Mouse (Mus musculus) NIH3T3 (cell line): ENCODE data around the gene Prkar1b.

Experiments
- DNase-seq: peaks from one replicate; pipeline ENCODE4 v3.0.0-alpha.2; 2012; ENCODE audit warnings: low read depth

Gene Prkar1b

GRCm38 (mm10) chr5:139110140-139110855 lies 39.5 kb downstream of the Prkar1b start:
- DNase-seq = no peak

DNA sequence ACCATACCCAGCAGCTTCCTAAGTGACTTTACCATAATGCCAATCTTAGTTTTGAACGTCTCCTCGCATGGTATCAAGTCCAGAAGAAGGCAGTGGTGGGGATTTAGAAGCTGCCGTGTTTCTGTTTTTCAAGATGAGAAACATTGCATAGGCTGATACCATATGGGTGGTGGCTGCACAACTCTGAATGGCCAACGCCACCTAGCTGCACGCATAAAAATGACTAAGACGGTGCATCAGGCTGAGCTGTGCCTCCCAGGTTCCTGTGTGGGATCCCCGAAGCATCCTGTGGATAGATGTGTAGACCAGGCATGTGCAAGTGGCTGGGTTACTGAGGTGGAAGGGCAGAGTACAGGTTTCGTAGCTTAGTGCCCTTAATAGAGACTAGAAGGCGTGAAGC lies 42.0 kb downstream of the Prkar1b start:
- DNase-seq = peak; percentile 51

- DNase-seq = no peak
Observed at GRCm38 (mm10) chr5:139101783-139102182, 48.0 kb downstream of the Prkar1b start.

DNA sequence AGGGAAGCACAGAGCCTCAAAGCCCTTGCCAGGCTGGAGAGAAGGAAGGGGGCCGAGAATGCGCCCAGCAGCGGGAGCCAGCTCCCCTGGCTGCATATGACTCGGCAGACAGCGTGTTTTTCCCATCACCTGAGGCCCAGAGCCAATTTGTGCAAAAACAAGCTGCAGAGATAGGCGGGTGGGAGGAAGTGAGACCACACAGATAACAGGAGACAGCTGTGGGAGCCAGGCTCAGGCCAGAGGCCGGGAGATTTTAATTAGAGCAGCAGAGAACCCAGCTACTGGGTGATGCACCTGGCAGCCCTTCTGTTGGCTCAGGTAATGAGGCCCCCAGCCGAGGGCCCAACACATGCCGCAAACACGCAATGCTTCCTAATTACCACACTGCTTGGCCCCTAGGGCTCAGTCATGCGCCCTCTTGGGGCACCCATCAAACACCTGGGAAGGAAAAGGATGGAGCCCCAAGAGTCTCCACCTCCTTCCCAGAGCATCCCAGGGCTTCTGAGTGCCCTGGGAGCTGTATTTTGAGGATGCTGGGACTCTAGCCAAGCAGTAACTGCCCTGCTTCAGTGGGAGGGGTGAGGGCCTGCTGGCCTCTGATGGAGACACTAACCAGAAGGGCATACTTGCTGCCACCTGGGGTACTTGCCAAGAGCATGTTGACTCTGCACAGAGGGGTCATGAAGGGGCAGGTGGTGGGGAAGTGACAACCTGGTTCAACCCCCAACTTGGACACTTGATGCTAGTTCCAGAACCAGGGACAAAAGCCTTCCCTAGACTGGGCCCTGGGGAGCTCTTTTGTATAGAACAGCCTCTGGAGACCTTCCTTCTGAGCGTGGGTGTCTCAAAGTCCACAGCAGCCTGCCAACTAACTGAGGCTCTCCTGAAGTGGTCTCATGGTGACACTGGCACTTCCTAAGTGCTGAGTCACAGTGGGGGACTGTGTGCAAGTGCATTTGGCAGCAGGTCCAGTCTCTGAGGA lies 50.5 kb downstream of the Prkar1b start:
- DNase-seq = no peak

- no peak for DNase-seq
Observed at GRCm38 (mm10) chr5:139095297-139096110, 54.3 kb downstream of the Prkar1b start.

GRCm38 (mm10) chr5:139093534-139093933 lies 56.3 kb downstream of the Prkar1b start:
- no peak for DNase-seq

GRCm38 (mm10) chr5:139091713-139092112 lies 58.1 kb downstream of the Prkar1b start:
- DNase-seq = no peak

- no peak for DNase-seq
Observed at GRCm38 (mm10) chr5:139090162-139090561, 59.6 kb downstream of the Prkar1b start.

- DNase-seq = peak; percentile 29
Observed at GRCm38 (mm10) chr5:139088173-139088572, 61.6 kb downstream of the Prkar1b start.

GRCm38 (mm10) chr5:139084831-139085519 lies 64.8 kb downstream of the Prkar1b start:
- DNase-seq = peak; percentile 63

DNA sequence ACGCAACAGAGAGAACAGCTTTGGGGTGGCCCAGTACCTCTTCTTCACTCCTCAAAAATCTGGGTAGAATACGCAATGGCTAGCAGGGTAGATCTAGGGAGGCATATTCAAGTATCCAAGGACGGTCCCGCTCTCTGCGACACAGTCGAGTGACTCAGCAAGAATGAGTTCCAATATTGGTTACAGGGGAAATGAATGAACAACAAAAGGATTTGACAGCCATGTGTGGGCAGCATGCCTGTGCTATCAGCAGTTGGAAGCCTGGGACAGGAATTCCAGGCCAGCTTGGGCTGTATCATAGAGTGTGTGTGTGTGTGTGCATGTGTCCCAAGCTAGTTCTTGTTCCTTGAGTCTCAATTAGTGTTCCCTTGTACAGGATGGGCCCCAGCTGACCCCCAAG lies 65.5 kb downstream of the Prkar1b start:
- no peak for DNase-seq

DNA sequence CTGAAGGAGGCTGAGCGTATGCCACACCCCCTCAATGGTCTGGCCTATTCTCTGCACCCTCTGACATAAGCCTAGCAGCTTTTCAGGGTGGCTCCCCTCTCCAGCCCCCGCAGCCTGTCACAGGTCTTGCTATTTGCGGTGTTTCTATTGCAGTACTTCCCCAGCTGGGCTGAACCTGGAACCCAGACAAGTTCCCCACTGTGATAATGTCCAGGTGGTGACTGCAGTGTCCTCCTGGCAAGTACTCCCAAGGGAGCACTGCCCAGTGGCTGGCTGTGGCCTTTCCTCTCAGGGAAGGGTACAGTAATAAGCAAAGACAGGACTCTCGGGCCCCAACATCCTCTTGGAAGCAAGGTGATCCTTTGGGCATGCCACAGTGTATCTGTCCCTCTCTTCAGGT lies 66.0 kb downstream of the Prkar1b start:
- DNase-seq = no peak

DNA sequence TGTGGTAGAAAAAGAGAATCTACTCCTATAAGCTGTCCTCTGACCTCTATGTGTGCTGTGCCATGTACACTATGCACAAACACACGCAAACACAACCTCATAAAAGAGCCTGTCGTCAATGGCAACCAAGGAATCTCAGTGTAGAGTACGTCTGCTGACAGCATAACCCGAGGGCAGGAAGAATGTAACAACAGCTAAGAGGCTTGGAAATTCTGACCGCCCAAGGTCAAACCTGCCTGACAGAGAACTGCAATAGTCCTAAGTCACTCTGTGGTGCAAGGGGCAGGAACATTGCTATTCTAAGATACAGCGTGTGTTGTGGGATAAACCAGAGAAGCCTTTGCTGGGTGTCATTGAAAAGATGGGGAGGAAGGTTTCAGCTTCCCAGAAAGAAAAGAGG lies 68.4 kb downstream of the Prkar1b start:
- DNase-seq = no peak

- no peak for DNase-seq
Observed at GRCm38 (mm10) chr5:139078156-139078462, 71.7 kb downstream of the Prkar1b start.

DNA sequence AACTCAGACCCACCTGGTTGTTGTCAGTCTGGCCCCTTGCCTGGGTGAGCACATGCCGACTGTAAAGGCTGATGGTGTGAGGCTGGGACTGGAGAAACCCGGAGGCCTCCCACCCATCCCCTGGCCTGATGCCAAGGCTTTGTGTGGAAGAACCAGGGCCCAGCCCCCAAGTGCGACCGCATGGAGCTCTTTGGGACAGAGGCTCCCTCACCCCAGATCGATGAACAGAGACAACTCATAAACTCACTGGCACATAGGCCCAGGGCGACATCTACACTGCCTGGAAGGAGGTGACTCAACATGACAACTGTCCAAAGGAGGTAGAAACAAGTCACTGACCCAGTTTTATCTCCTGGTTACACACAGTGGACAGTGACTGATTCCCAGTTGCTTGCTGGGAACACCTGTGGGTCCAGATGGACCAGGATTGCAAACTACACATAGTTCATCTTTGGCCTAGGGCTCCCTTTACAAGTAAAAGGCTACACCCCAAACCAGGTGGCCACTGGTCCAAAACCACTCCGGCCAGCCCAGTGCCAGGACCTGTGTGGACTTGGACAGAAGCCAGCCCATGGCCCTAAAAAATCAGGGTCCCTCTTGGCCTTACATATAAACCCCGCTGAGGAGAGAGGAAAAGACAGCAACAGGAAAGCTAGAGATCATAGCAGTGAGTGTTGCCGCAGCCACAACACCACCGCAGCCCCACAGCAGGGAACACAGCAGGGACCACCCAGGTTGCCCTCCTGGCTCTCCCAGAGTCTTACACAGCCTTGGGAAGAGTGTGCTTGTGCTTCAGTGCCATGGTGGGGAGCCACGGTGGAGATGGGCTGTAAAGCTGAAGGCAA lies 72.3 kb downstream of the Prkar1b start:
- no peak for DNase-seq

GRCm38 (mm10) chr5:139076450-139076849 lies 73.4 kb downstream of the Prkar1b start:
- DNase-seq = no peak

DNA sequence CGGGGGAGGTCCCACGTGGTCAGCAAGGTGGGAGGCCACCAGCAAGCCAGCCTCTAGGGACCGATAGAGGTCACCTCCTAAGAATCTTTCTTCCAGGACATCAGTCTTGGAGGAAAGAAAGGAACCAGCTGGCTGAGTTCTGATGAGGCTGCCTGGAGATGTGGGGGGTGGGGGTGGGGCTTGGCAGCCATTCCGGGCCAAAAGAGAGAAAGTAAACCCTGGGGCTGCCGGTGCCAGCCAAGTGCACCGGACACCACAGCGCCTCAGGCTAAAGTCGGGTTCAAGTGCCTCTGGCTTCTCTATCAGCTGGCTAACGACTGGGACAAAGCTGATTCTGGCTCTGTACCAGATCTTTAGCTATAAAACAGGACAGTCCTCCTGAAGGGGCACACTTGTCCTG lies 74.0 kb downstream of the Prkar1b start:
- no peak for DNase-seq

GRCm38 (mm10) chr5:139075125-139075524 lies 74.7 kb downstream of the Prkar1b start:
- DNase-seq = peak; percentile 79

DNA sequence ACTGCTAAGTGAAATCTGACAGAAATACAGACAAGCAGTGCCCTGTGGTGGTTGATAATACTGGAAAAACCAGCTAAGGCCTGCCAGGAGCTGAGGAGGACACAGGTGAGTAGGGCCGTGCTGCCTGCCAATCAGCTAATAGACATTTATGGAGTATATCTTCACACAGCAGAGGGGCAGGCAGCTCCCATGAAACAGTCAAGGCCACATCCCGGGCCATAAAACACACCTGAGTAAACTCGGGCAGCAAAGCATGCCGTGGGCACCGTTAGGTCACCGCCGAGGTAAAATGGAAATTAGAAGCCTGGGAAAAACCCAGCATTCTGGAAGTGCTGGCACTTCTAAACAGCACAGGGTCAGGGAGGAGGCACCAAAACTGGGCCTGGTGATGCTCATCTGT lies 75.8 kb downstream of the Prkar1b start:
- no peak for DNase-seq

GRCm38 (mm10) chr5:139072866-139073265 lies 76.9 kb downstream of the Prkar1b start:
- DNase-seq = no peak
